Mouse (Mus musculus): ENCODE data around the gene Gm8220.
"Not testable (repeated sequence)": the region's sequence is repeated elsewhere in the genome, so short reads cannot be mapped to it uniquely, and the experiment has no call there.

The Gm8220 gene

GRCm38 (mm10) chr14:44285280-44285679, at the start of gene Gm8220:
Gm8220 (plus strand) TSS chr14:44285580.
- not testable (repeated sequence) for DNase-seq (ENCODE audit: low read depth, low spot score)

- DNase-seq (ENCODE audit: low read depth, low spot score) = no peak
Measured at GRCm38 (mm10) chr14:44248039-44248438, 37.3 kb upstream of the Gm8220 start.

- not testable (repeated sequence) for DNase-seq (ENCODE audit: low read depth, low spot score)
Measured at GRCm38 (mm10) chr14:44312049-44312448, 26.7 kb downstream of the Gm8220 start.

GRCm38 (mm10) chr14:44338484-44338883, 53.1 kb downstream of the Gm8220 start, which contains the start of gene Gm5930:
Gm5930 (minus strand) TSS chr14:44338584.
- not testable (repeated sequence) for DNase-seq (ENCODE audit: low read depth, low spot score)

All from A20 (cell line).